11 mouse cellular contexts compared by ENCODE assay signal in the genomic region with DNA sequence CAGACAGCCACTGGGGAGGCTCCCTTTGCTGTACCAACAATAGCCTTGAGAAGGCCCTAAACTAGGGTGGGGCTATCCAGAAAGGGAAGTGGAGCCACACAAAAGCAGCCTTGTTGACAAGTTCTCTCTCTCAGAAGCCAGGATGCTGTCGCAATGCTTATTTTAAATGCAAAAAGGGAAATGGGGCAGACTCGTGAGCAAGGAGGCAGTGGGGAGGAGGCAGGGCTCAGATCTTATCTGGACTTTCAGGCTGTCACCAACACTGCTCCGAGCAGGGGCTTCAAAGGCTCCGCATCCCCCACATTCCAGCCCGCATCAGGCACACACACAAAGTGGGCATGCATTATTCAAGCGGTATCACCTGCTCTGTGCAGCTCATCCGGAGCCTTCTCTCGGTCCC.
DNase-seq lines count a peak whose midpoint lies in the region; ATAC-seq lines count a peak whose summit lies in the region.
"Had no signal": no experiment of that assay in that cellular context is flagged by ENCODE, and none has a peak within 500 bp of the region (broad histone marks: within the 10 kb centered on the region; RNA-seq: fewer than 3 reads in every experiment).

No protein-coding gene starts in this region.

- no peak overlapping the region for H3K9ac ChIP-seq in embryonic facial prominence, embryonic 12.5 days
- H3K9ac ChIP-seq in midbrain, embryonic 12.5 days (replicated peaks) = no peak overlapping the region
- H3K9ac ChIP-seq: liver, embryonic 14.5 days had no signal

- H3K9me3 ChIP-seq in embryonic facial prominence, embryonic 12.5 days = no peaks in the 10 kb centered on the region
- H3K9me3 ChIP-seq in midbrain, embryonic 12.5 days = no peaks in the 10 kb centered on the region

- no peak for ATAC-seq in embryonic facial prominence, embryonic 12.5 days (ENCODE audit: insufficient number of reproducible peaks, insufficient read depth, low FRiP score, low TSS enrichment)
- 0 out of 2 replicates have a peak, but pooled peaks have one; percentile 27 for ATAC-seq in midbrain, embryonic 12.5 days (ENCODE audit: low FRiP score, low read depth)

- no peak overlapping the region for H3K4me3 ChIP-seq in embryonic facial prominence, embryonic 12.5 days
- H3K4me3 ChIP-seq in midbrain, embryonic 12.5 days = no peak overlapping the region

- H3K4me1 ChIP-seq in embryonic facial prominence, embryonic 12.5 days = 0 out of 2 replicates have a peak, but pooled peaks cover 7% of the 10 kb centered on the region
- peaks cover 10% of the 10 kb centered on the region for H3K4me1 ChIP-seq in midbrain, embryonic 12.5 days

- DNase-seq in gastrocnemius, postnatal 25 days = peak; percentile 11
- DNase-seq in gastrocnemius, adult 18-20 months (ENCODE audit: low spot score) = no peak
- DNase-seq in CD4-positive helper T cell, adult 2 months (ENCODE audit: low read depth, low spot score) = peak; percentile 57
- no peak for DNase-seq in c-Kit-positive CD71-positive TER-119-positive erythroid progenitor cells, embryonic 14.5 days (ENCODE audit: low spot score)
- no peak for DNase-seq in cerebellum, postnatal 36 days
- no peak for DNase-seq in kidney, postnatal 14 days
- DNase-seq: cerebellum, postnatal 25 days; heart, postnatal 36 days had no signal

- WGBS in embryonic facial prominence, embryonic 12.5 days = 26% methylated on average over 8 of the region's 8 CpGs
- 21% methylated on average over 8 of the region's 8 CpGs for WGBS in midbrain, embryonic 12.5 days

- 0 out of 2 replicates have a peak overlapping the region, but pooled peaks have one; percentile 0 for H3K4me2 ChIP-seq in embryonic facial prominence, embryonic 12.5 days (replicated peaks)
- H3K4me2 ChIP-seq in midbrain, embryonic 12.5 days (replicated peaks) = no peak overlapping the region

- H3K27me3 ChIP-seq in embryonic facial prominence, embryonic 12.5 days = no peaks in the 10 kb centered on the region; the same call in 1 of the 2 replicates
- peaks cover 3% of the 10 kb centered on the region; the same call in 1 of the 2 replicates for H3K27me3 ChIP-seq in midbrain, embryonic 12.5 days

- no peak overlapping the region for H3K27ac ChIP-seq in embryonic facial prominence, embryonic 12.5 days
- H3K27ac ChIP-seq in midbrain, embryonic 12.5 days (replicated peaks) = no peak overlapping the region
- H3K27ac ChIP-seq: liver, embryonic 14.5 days had no signal

- no peaks in the 10 kb centered on the region for H3K36me3 ChIP-seq in embryonic facial prominence, embryonic 12.5 days
- H3K36me3 ChIP-seq in midbrain, embryonic 12.5 days = no peaks in the 10 kb centered on the region

Comparison
In these comparisons a context has a peak if more than half of its experiments do, and no peak if none do; other contexts are left out.
1. DNase-seq: peak in gastrocnemius, postnatal 25 days (single experiment) and CD4-positive helper T cell, adult 2 months (single experiment); none in gastrocnemius, adult 18-20 months (single experiment), c-Kit-positive CD71-positive TER-119-positive erythroid progenitor cells, embryonic 14.5 days (single experiment), cerebellum, postnatal 36 days (0 of 2) and kidney, postnatal 14 days (single experiment).